Comparison of ENCODE assay signal across 8 mouse cellular contexts in the genomic region with DNA sequence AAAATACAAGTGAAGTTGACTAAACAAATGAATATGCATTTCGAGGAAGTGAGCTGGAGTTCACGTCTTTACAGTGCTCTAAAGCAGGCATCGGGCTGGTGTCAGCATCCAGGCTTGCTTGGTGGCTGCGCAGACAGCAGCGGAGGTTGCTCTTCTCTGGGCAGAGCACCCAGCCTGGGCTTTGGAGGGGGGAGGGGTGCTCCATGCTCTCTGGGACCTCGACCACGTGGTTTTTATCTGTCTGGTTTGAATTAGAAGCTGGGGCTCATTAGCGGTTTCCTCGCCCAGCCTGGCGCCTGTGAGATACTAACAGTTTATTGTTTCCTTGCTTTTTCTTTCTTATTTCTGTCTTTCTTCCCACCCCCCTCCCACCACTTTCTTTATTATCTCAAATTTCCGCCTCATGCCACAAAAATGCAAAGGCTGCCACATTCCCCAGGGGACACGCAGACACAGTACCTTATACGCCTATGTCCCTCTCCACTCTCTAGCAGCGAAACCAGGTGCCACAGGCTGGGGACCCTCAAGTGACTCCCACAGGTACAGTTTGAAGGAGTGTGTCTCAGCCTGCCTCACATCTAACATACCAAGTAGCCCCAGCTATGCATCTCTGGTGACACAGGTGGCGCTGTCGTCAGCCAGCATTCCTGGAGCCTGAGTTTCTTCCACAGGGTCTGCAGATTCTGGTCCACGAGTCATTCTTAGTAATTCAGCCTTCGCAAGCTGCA. TPM values are rescaled to one million over a fixed set of nuclear protein-coding genes. Genes with fewer than 3 reads are reported as not detected.
DNase-seq lines count a peak whose midpoint lies in the region; ATAC-seq and TF ChIP-seq lines count a peak whose summit lies in the region.

No protein-coding gene starts in this region.

- TF ChIP-seq POLR2A in cortical plate, adult 2 months (IDR thresholded peaks at IDR 0.05; ENCODE audit: extremely low read depth, insufficient read depth, low read length): no peak
- TF ChIP-seq POLR2A in kidney, adult 2 months (IDR thresholded peaks at IDR 0.05; ENCODE audit: low read depth, low read length): no peak

- 53% methylated on average over 18 of the region's 18 CpGs for WGBS in midbrain, embryonic 15.5 days
- 38% methylated on average over 18 of the region's 18 CpGs for WGBS in kidney, adult 2 months

- H3K27ac ChIP-seq in cortical plate, adult 2 months (ENCODE audit: insufficient read depth, low read length): no peak overlapping the region
- H3K27ac ChIP-seq in midbrain, embryonic 15.5 days: no peak overlapping the region
- H3K27ac ChIP-seq in kidney, adult 2 months (ENCODE audit: insufficient read depth, low read depth, low read length): no peak overlapping the region

- H3K36me3 ChIP-seq in E14TG2a.4 (ENCODE audit: insufficient read depth, low read length): no peaks in the 10 kb centered on the region
- H3K36me3 ChIP-seq in midbrain, embryonic 15.5 days (replicated peaks): no peaks in the 10 kb centered on the region
- no peaks in the 10 kb centered on the region for H3K36me3 ChIP-seq in kidney, adult 2 months (ENCODE audit: control insufficient read depth, insufficient read depth, low read length)

- no peaks in the 10 kb centered on the region; the same call in 1 of the 2 replicates for H3K4me1 ChIP-seq in E14TG2a.4 (replicated peaks; ENCODE audit: low read depth, low read length)
- no peaks in the 10 kb centered on the region for H3K4me1 ChIP-seq in cortical plate, adult 2 months (ENCODE audit: control insufficient read depth, insufficient read depth, low read length)
- H3K4me1 ChIP-seq in midbrain, embryonic 15.5 days: no peaks in the 10 kb centered on the region
- H3K4me1 ChIP-seq in kidney, adult 2 months (ENCODE audit: control insufficient read depth, insufficient read depth, low read length): no peaks in the 10 kb centered on the region

- no peak overlapping the region for H3K4me2 ChIP-seq in midbrain, embryonic 15.5 days

- no peak for ATAC-seq in midbrain, embryonic 15.5 days (replicated peaks)

- TF ChIP-seq CTCF in E14TG2a.4 (conservative IDR thresholded peaks at IDR 0.05; ENCODE audit: low read length): peak; percentile 12; the same call in 1 of the 2 replicates
- TF ChIP-seq CTCF in cortical plate, adult 2 months (IDR thresholded peaks at IDR 0.05; ENCODE audit: extremely low read depth, insufficient read depth, low read length): peak; percentile 35
- TF ChIP-seq CTCF in kidney, adult 2 months (conservative IDR thresholded peaks at IDR 0.05; ENCODE audit: insufficient read depth, insufficient read length, low read depth, low read length): no peak

- no peaks in the 10 kb centered on the region for H3K9me3 ChIP-seq in E14TG2a.4 (ENCODE audit: low read length)
- no peaks in the 10 kb centered on the region for H3K9me3 ChIP-seq in midbrain, embryonic 15.5 days

- H3K4me3 ChIP-seq in E14TG2a.4 (replicated peaks; ENCODE audit: low read length): no peak overlapping the region
- H3K4me3 ChIP-seq in cortical plate, adult 2 months (ENCODE audit: insufficient read depth, low read length): no peak overlapping the region
- H3K4me3 ChIP-seq in midbrain, embryonic 15.5 days: no peak overlapping the region
- H3K4me3 ChIP-seq in kidney, adult 2 months (ENCODE audit: insufficient read depth, low read depth, low read length): no peak overlapping the region

- H3K27me3 ChIP-seq in E14TG2a.4 (ENCODE audit: insufficient read depth, low read length): peaks cover 4% of the 10 kb centered on the region; the same call in 1 of the 2 replicates
- no peaks in the 10 kb centered on the region for H3K27me3 ChIP-seq in midbrain, embryonic 15.5 days (replicated peaks)
- no peaks in the 10 kb centered on the region for H3K27me3 ChIP-seq in kidney, adult 2 months (replicated peaks; ENCODE audit: control insufficient read depth, insufficient read depth, low read length)

- peak; percentile 23 for DNase-seq in kidney, postnatal 14 days
- no peak for DNase-seq in kidney, adult 11 months
- DNase-seq in liver: peak; percentile 36
- no peak for DNase-seq in gastrocnemius, postnatal 4 days (ENCODE audit: low spot score in 2 of 2)
- DNase-seq in kidney, adult 2 months: no peak

- no peak overlapping the region for H3K9ac ChIP-seq in midbrain, embryonic 15.5 days

RNA-seq across cellular contexts. Expression of gene Zbtb40, which starts 36.6 kb away (rescaled TPM):
- polyA plus RNA-seq in cortical plate, adult 2 months (2012; rRNA removed): 6.2 and 7.3 TPM in 2 replicates
- polyA plus RNA-seq in midbrain, embryonic 15.5 days (2015; fragmentation: Nextera tagmentation; extraction: Ambion mirVana): 3.9 and 4.6 TPM in 2 replicates
- total RNA-seq in gastrocnemius, postnatal 4 days (2021): 1 to 10 TPM; 6.9 to 9.1 TPM
- 9.5 and 12.3 TPM in 2 replicates for polyA plus RNA-seq in kidney, adult 2 months (2012; rRNA removed)

Comparison
In these comparisons a context has a peak if more than half of its experiments do, and no peak if none do; other contexts are left out.
1. DNase-seq: peak in kidney, postnatal 14 days (single experiment) and liver (single experiment); none in kidney, adult 11 months (single experiment), gastrocnemius, postnatal 4 days (0 of 2) and kidney, adult 2 months (single experiment).